Mouse (Mus musculus): ENCODE data around the gene Mrtfa. TPM values are rescaled to one million over a fixed set of nuclear protein-coding genes. Genes with fewer than 3 reads are reported as not detected.

Gene Mrtfa
- polyA plus RNA-seq, 1 experiment from 2014 or later, result 15.5 TPM

Other genes starting within 250 kb of the Mrtfa start
- 163 and 168 TPM in 2 replicates for gene Adsl, start 242.3 kb downstream of the Mrtfa start, polyA plus RNA-seq (2014; fragmentation: Nextera tagmentation; extraction: Ambion mirVana)
- 16.4 and 22.1 TPM in 2 replicates for gene Sgsm3, start 213.0 kb downstream of the Mrtfa start, polyA plus RNA-seq (2014; fragmentation: Nextera tagmentation; extraction: Ambion mirVana)
- 0.21 and 0.76 TPM in 2 replicates for gene Mchr1, start 44.7 kb upstream of the Mrtfa start, polyA plus RNA-seq (2014; fragmentation: Nextera tagmentation; extraction: Ambion mirVana)
- 119 and 125 TPM in 2 replicates for gene Slc25a17, start 170.1 kb upstream of the Mrtfa start, polyA plus RNA-seq (2014; fragmentation: Nextera tagmentation; extraction: Ambion mirVana)
- gene St13, start 209.3 kb upstream of the Mrtfa start, polyA plus RNA-seq (2014; fragmentation: Nextera tagmentation; extraction: Ambion mirVana), result 203 and 220 TPM in 2 replicates
- 5.7 and 7.6 TPM in 2 replicates for gene Xpnpep3, start 209.4 kb upstream of the Mrtfa start, polyA plus RNA-seq (2014; fragmentation: Nextera tagmentation; extraction: Ambion mirVana)
- gene Dnajb7, start 217.5 kb upstream of the Mrtfa start, polyA plus RNA-seq (2014; fragmentation: Nextera tagmentation; extraction: Ambion mirVana), result 0.45 and 0.96 TPM in 2 replicates